Mouse (Mus musculus) forebrain, embryonic 12.5 days (tissue): Measurements from ENCODE around the gene Ryr1. TPM values are rescaled to one million over a fixed set of nuclear protein-coding genes. Genes with fewer than 3 reads are reported as not detected.

Source experiments
- ATAC-seq: fragments of 200-750 bp; cut with Nextera tagmentation; 2 replicates; pipeline ENCODE4 v1.8.0; 2017; ENCODE audit warnings: moderate TSS enrichment; ENCODE audit not compliant: low FRiP score
- H3K27ac ChIP-seq: fragments of 300-500 bp; sonication (generic); 2 replicates; pipeline ENCODE4 v1.5.1; 2016; ENCODE audit warnings: mild to moderate bottlenecking
- H3K27me3 ChIP-seq: fragments of 300-500 bp; sonication (generic); 2 replicates; pipeline ENCODE4 v1.6.1; 2016; ENCODE audit warnings: mild to moderate bottlenecking
- H3K36me3 ChIP-seq: fragments of 300-500 bp; sonication (generic); replicated peaks from 2 replicates; pipeline ENCODE4 v1.6.1; 2016; ENCODE audit warnings: mild to moderate bottlenecking
- H3K4me1 ChIP-seq: fragments of 300-500 bp; sonication (generic); 2 replicates; pipeline ENCODE4 v1.6.1; 2016
- H3K4me2 ChIP-seq: fragments of 300-500 bp; sonication (generic); 2 replicates; pipeline ENCODE4 v1.6.1; 2016; ENCODE audit warnings: mild to moderate bottlenecking, moderate library complexity
- H3K4me3 ChIP-seq: fragments of 300-500 bp; sonication (generic); replicated peaks from 2 replicates; pipeline ENCODE4 v1.5.1; 2016; ENCODE audit warnings: mild to moderate bottlenecking
- H3K9ac ChIP-seq: fragments of 300-500 bp; sonication (generic); 2 replicates; pipeline ENCODE4 v1.6.1; 2016; ENCODE audit warnings: mild to moderate bottlenecking
- H3K9me3 ChIP-seq: fragments of 300-500 bp; sonication (generic); 2 replicates; pipeline ENCODE4 v1.6.1; 2016
- WGBS: fragments of 180-500 bp; shearing (Covaris S2); methylation state at CpG from one replicate; pipeline ENCODE4 v1.1.7; 2016; 5-methylcytosine and 5-hydroxymethylcytosine counted together
- polyA plus RNA-seq: library from polyadenylated mRNA; unstranded; fragments of >200 nt; fragmentation: Nextera tagmentation; extraction: Ambion mirVana; gene quantifications from 2 replicates; pipeline ENCODE4 v1.2.1, GENCODE M21; 2016

The Ryr1 gene
- polyA plus RNA-seq, 1 experiment from 2014 or later, result 4.8 TPM

DNA sequence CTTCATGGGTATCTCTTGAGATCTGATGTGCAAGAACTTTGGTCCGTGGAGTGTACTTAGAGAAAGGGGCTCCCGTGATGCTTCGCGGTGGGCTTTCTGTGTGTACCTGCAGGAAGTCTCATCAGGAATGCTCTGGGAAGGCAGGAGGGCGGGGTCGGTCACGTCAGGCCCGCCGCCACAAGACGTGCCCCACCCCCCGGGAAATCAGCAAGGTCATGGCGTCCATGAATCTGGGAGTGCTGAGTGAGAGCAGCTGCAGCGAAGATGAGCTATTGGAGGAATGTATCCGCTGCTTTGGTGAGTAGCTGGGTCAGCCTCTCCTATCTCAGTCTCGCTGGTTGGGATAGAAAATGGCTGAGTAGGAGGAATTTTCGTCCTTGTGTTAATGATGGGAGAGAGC, 12.4 kb upstream of the Ryr1 start:
- no peak for ATAC-seq

DNA sequence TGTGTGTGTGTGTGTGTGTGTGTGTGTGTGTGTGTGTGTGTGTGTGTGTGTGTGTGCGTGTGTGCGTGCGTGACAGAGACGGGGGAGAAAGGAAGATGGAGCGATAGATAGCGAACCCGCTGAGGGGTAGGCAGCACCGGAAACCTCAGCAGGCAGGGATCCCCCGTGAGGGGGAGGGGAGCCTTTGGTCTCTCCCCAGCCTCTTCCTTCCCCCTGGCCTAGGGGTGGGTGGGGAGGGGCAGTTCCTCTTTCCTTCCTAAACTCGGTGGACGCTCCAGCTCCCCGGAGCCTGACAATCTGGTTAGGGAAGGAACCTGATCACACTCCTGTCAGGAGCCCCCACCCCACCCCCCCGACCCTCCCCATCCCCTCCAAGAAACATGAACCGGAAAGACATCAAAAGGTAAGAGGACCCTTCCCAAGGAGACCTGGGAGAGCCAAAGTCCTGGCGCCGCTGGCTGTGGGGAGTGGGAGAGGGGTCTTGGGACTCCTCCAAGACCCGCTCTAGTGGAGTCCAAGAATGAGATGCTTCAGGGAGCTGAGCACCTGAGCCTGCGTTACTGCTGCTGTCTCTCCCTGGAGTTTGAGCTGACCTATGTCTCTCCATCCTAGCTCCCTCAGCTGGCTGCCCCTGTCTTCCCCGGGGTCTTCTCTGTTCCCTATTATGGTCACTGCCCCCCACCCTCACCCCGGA, 9.9 kb upstream of the Ryr1 start, which contains the start of gene Rasgrp4:
TSS of gene Rasgrp4 (plus strand) at position 159 of the 694 bp plus-strand sequence.
- no peak within 1 kb of the TSS for H3K27ac ChIP-seq
- peaks cover 29% of the 10 kb centered on the region for H3K27me3 ChIP-seq
- 2% methylated on average over 11 of the region's 20 CpGs for WGBS
- H3K9me3 ChIP-seq, result no peaks in the 10 kb centered on the region
- H3K9ac ChIP-seq, result peak within 1 kb of the TSS; percentile 40
- no peaks in the 10 kb centered on the region for H3K36me3 ChIP-seq
- peaks cover 11% of the 10 kb centered on the region; the same call in 1 of the 2 replicates for H3K4me1 ChIP-seq
- H3K4me2 ChIP-seq, result peak within 1 kb of the TSS; percentile 57
- no peak for ATAC-seq
- peak within 1 kb of the TSS; percentile 33 for H3K4me3 ChIP-seq

More for the DNA sequence above, 12.4 kb upstream of the Ryr1 start:
- Histone ChIP-seq H3K4me2 (no peak overlapping the region), H3K27ac (no peak overlapping the region), H3K4me1 (peaks cover 11% of the 10 kb centered on the region; the same call in 1 of the 2 replicates), H3K36me3 (no peaks in the 10 kb centered on the region), H3K4me3 (no peak overlapping the region), H3K27me3 (peaks cover 29% of the 10 kb centered on the region), H3K9ac (no peak overlapping the region), H3K9me3 (no peaks in the 10 kb centered on the region)
- 51% methylated on average over 16 of the region's 16 CpGs for WGBS

DNA sequence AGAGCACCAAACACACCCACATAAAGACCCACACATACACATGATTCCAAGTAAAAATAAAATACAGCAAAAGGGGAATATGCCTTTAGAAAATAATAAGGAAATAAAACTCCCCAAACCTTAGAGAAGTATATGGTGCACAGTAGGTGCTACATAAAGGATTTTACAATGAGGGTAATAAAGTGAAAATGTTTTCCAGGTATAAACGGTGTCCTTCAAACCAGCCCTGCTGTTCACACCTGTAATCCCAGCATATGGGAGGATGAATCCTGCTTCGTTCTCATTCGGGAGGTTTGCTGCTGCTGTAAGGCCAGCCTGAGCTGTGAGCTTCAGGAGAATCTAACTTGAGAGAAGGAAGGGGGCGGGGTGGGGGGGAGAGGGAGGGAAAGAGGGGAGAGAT, 9.3 kb upstream of the Ryr1 start:
- peaks cover 11% of the 10 kb centered on the region; the same call in 1 of the 2 replicates for H3K4me1 ChIP-seq
- peak overlapping the region; percentile 40; the same call in 1 of the 2 replicates for H3K9ac ChIP-seq
- peak overlapping the region; percentile 57 for H3K4me2 ChIP-seq
- peaks cover 29% of the 10 kb centered on the region for H3K27me3 ChIP-seq
- no peaks in the 10 kb centered on the region for H3K36me3 ChIP-seq
- WGBS, result 11% methylated on average over 4 of the region's 4 CpGs
- no peak overlapping the region for H3K27ac ChIP-seq
- H3K4me3 ChIP-seq, result peak overlapping the region; percentile 33
- H3K9me3 ChIP-seq, result no peaks in the 10 kb centered on the region
- ATAC-seq, result no peak

DNA sequence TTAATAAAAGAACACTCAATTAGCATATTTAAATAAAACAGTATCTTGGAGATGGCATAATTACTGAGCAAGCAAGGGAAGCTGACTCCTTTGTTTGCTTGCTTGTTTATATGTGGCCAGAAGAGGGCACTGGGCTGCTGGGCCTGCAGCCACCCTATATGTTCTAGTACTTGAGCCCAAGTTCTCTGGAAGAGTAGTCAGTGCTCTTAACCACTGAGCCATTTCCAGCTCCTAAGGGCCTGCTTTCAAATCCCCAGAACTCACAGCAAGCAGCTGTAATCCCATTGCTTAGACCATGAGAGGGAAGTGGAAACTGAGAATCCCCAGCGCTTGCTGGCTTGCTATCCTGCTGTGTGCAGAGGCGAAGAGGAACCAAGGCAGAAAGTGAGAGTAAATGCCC, 3.7 kb upstream of the Ryr1 start:
- Histone ChIP-seq H3K4me3 (no peak overlapping the region), H3K27me3 (peaks cover 16% of the 10 kb centered on the region), H3K9me3 (no peaks in the 10 kb centered on the region), H3K4me1 (peaks cover 12% of the 10 kb centered on the region), H3K36me3 (no peaks in the 10 kb centered on the region), H3K4me2 (no peak overlapping the region), H3K9ac (no peak overlapping the region), H3K27ac (no peak overlapping the region)
- 48% methylated on average over 2 of the region's 2 CpGs for WGBS
- no peak for ATAC-seq

DNA sequence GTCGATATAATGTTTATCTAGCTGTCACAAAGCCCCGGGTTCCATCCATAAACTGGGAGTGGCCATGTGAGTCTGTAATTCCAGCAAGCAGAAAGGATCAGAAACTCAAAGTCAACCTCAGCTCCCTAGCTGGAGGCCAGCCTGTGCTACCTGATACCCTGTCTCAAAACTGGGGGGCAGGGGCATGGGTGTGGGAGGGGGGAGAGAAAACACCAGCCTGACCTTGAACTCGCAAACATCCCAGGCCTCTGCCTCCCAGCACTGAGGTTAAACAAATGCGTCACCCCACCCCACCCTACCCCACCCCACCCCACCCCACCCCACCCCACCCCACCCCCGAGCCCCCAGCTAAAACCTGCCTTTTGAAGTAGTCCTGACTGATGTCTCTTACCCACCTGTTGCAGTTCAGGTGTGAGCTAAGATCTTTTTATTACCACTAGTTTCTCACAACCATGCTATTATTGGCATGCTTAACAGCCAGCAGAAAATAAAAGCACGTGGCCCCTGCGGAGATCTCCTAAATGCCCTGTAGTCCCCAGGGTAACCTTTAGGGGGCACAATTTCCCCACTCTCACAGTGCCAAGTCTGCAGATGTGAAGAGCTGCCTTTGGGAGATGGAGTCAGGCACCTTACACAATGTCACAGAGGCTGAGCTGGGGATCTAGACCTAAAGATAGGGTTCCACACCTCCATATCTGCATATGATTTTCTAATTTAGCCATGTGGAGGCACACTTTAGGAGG, 1.4 kb upstream of the Ryr1 start:
- Histone ChIP-seq H3K9ac (no peak overlapping the region), H3K4me1 (peaks cover 12% of the 10 kb centered on the region), H3K4me3 (no peak overlapping the region), H3K27ac (no peak overlapping the region), H3K4me2 (no peak overlapping the region), H3K9me3 (no peaks in the 10 kb centered on the region), H3K27me3 (peaks cover 17% of the 10 kb centered on the region), H3K36me3 (no peaks in the 10 kb centered on the region)
- WGBS, result 45% methylated on average over 7 of the region's 7 CpGs
- ATAC-seq, result no peak

DNA sequence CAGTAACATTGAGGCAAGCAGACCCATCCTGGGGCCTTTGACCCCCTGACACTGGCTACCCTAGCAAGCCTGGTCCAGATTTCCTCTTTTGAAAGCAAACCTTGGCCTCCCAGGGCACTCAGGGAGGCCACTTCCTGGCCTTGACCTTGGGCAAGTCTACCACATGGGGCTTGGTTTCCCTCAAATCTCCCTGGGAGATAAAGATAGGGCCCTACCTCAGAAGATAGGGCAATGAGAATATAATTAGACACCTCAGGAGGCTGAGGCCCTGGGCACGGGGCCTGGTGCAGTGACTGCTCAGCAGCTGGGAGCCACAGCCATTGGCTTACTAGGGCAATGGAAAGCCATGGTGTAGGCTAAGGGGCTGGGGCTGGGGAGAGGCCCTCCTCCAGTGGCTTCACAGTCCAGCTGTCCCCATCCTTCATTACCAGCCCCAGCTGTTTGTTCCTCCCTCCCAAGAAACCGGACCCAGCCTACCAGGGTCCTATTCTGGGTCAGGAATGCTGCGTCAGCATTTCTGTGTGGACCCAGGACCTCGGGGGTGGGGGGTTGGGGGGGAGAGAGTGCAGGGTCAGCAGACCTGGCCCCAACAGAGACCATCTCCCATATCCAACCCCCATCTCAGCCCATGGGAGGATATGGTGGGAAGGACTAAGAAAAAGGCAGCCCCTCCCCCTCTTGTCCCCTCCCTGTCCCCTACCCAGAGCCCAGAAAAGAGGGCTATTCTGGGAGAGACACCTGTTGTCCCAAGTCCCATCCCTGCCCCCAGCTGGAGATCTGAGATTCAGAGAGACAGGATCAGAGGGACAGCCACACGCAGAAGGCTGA, 1.2 kb downstream of the Ryr1 start:
- peaks cover 17% of the 10 kb centered on the region for H3K27me3 ChIP-seq
- peaks cover 12% of the 10 kb centered on the region for H3K4me1 ChIP-seq
- no peaks in the 10 kb centered on the region for H3K9me3 ChIP-seq
- H3K27ac ChIP-seq, result no peak overlapping the region
- no peaks in the 10 kb centered on the region for H3K36me3 ChIP-seq
- H3K4me2 ChIP-seq, result no peak overlapping the region
- no peak for ATAC-seq
- WGBS, result 58% methylated on average over 5 of the region's 5 CpGs
- no peak overlapping the region for H3K4me3 ChIP-seq
- no peak overlapping the region for H3K9ac ChIP-seq

DNA sequence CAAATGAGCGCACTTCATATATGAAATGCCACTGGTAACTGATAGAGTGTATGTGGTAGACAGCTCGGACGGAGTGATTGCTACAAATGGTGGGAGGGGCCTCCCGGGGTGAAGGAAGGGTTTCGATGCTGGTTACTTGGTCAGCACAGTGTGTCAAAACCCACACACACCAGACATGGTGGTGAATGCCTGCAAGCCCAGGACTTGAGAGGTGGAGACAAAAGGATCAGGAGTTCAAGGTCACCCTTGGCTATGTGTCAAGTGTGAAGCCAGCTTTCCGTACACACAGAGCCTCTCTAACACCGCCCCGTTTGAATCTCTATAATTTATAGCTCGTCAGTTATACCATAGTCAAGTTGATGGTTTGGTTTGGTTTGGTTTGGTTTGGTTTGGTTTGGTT, 2.2 kb downstream of the Ryr1 start:
- Histone ChIP-seq H3K4me2 (no peak overlapping the region), H3K36me3 (no peaks in the 10 kb centered on the region), H3K9me3 (no peaks in the 10 kb centered on the region), H3K9ac (no peak overlapping the region), H3K27me3 (peaks cover 17% of the 10 kb centered on the region), H3K27ac (no peak overlapping the region), H3K4me1 (peaks cover 12% of the 10 kb centered on the region), H3K4me3 (no peak overlapping the region)
- WGBS, result 90% methylated on average over 9 of the region's 9 CpGs
- ATAC-seq, result no peak

DNA sequence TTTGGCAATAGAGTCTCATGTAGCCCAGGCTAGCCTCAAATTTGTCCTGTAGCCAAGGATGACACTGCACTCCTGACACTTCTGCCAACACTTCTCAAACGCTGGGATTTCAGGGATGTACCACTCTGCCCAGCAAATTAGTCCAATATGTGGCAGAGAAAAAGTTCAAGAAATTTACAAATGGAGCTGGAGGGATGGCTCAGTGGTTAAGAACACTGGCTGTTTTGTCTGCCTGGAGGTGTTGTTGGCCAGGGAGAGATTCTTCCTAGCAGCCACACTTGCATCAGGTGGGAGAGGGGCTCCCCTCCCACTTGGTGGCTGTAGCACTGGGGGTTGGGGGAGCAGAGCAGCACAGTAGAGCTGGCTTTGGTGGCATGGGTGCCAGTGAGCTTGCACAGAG, 5.5 kb downstream of the Ryr1 start:
- H3K9me3 ChIP-seq, result no peaks in the 10 kb centered on the region
- no peak overlapping the region for H3K9ac ChIP-seq
- H3K36me3 ChIP-seq, result no peaks in the 10 kb centered on the region
- peaks cover 6% of the 10 kb centered on the region for H3K4me1 ChIP-seq
- ATAC-seq, result no peak
- peaks cover 13% of the 10 kb centered on the region for H3K27me3 ChIP-seq
- H3K27ac ChIP-seq, result no peak overlapping the region
- WGBS, result 67% methylated on average over 1 of the region's 1 CpGs
- no peak overlapping the region for H3K4me2 ChIP-seq
- no peak overlapping the region for H3K4me3 ChIP-seq

DNA sequence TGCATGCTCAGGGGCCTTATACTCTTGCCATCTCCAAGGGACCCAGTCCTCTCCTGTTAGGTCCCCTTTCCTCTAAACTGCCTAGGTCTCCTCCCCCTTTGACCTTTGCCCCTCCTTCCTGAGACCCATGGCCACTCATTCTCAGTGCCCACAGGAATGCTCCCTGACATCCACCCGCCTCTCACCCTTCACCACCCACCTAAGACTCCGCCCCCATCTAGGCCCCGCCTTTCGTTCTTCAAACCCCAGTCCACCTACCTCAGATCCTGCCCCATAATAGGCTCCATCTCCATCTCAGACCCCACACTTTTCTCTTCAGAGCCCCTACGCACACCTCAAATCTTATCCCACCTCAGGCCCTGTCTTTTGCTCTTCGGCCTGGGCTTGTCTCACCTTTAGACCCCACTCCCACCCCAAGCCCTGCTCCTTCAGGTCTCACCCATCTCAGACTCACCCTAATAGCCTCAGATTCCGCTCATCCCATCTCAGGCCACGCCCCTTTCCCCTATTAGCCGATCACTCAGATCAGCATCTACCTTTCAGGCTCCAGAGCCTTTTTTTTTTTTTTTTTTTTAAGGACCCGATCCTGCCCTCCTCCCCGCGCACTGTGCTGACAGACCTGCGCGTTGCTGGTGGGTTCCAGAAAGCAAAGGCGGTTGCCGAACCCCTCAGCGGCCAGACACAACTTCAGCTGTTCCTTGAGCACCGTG, 6.7 kb downstream of the Ryr1 start:
- no peaks in the 10 kb centered on the region; the same call in 1 of the 2 replicates for H3K4me1 ChIP-seq
- no peak overlapping the region for H3K27ac ChIP-seq
- WGBS, result 13% methylated on average over 18 of the region's 18 CpGs
- H3K36me3 ChIP-seq, result no peaks in the 10 kb centered on the region
- no peak overlapping the region for H3K9ac ChIP-seq
- no peaks in the 10 kb centered on the region for H3K9me3 ChIP-seq
- no peak overlapping the region for H3K4me3 ChIP-seq
- 0 out of 2 replicates have a peak, but pooled peaks cover 3% of the 10 kb centered on the region for H3K27me3 ChIP-seq
- ATAC-seq, result no peak
- H3K4me2 ChIP-seq, result no peak overlapping the region

DNA sequence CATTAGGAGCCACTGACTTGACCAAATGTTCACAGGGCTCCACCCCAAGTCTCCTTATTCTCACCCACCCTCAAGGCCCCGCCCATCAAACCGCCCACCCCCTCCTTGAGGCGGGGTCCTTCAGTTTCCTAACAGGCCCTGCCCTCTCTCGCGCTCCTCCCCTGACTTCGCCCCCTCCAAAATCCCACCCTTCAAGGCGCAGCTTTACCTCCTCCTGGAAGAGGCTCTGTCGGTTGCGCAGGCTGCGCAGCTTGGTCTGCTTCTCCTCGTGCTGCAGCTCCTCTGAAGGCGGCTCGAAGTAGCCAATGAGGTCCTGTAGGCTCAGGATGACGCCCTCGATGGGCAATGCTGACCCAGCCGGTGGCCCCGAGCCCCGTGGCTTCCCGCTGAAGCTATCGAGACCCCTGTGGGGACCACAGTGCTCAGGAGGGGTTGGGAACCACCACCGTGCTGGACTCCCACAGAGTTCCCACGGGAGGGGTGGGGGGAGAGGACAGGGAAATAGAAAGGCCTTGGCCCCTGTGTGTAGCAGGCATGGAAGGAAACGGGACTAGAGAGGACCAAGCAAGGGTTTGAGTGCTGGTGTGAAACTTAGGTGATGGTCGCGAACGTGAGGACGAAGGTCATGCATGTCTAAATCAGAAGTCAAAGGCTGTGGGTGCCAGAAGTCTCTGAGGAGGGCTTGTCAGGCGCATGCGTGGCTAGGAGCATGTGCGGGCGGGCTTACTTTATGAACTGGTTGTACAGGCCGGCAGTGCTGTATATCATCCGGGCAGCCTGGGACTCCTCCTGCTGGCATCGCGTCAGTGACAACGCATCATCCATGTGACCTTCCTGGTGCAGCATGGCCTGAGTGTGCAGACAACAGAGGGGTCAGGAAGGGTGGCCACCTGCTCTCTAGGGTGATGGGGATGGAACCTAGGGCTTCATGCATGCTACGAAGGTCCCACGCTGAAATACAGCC, 15.7 kb downstream of the Ryr1 start:
- ATAC-seq, result no peak
- no peaks in the 10 kb centered on the region for H3K9me3 ChIP-seq
- no peaks in the 10 kb centered on the region for H3K27me3 ChIP-seq
- H3K9ac ChIP-seq, result no peak overlapping the region
- peak overlapping the region; percentile 42 for H3K4me2 ChIP-seq
- no peak overlapping the region for H3K4me3 ChIP-seq
- H3K27ac ChIP-seq, result no peak overlapping the region
- H3K36me3 ChIP-seq, result no peaks in the 10 kb centered on the region
- WGBS, result 30% methylated on average over 38 of the region's 38 CpGs
- H3K4me1 ChIP-seq, result peaks cover 10% of the 10 kb centered on the region
